Mouse (Mus musculus): ENCODE data around the gene Acot11. TPM values are rescaled to one million over a fixed set of nuclear protein-coding genes. Genes with fewer than 3 reads are reported as not detected.

Gene Acot11
- polyA plus RNA-seq, 1 experiment from 2014 or later: 1.4 TPM

DNA sequence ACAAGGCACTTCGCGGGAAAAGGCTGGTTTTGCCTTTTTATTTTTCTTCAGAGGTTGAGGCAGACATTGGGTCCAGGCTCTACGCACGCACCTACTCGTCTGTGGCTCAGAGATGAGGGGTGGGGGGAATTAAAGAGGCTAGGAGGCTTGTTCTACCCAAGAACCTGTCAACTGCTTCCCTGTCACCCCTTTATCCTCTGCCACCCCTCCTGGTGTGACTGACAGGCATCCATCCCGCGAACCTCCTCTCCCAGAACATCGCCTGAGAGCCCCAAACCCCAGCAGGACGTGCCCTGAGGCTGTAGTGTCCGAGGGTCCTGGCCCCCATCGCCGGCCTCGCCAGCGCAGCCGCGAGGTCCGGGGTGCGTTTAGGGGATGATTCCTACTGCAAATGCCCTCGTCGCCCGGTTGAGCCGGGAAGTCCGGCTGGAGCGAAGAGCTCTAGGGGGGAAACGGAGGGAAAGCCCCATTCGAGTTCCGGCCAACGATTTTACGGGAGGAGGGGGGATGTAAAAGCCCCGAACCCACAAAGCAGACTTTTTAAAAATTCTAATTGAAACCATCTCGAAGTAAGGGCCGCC lies 34.5 kb upstream of the Acot11 start:
- H3K4me2 ChIP-seq (ENCODE audit: low read depth, low read length): peak overlapping the region; percentile 99
- peaks cover 29% of the 10 kb centered on the region for H3K4me1 ChIP-seq (ENCODE audit: control insufficient read depth, insufficient read depth, low read length)
- H3K27ac ChIP-seq (ENCODE audit: low read depth, low read length): peak overlapping the region; percentile 98
- under 1% methylated on average over 32 of the region's 32 CpGs for WGBS
- no peaks in the 10 kb centered on the region for H3K36me3 ChIP-seq (ENCODE audit: control insufficient read depth, insufficient read depth, low read length)
- peak; percentile 42 for ATAC-seq (ENCODE audit: low read depth)
- H3K9me3 ChIP-seq (ENCODE audit: control insufficient read depth, low read length): no peaks in the 10 kb centered on the region
- peak overlapping the region; percentile 93 for H3K9ac ChIP-seq (replicated peaks; ENCODE audit: low read depth, low read length)
- H3K4me3 ChIP-seq (ENCODE audit: low read depth, low read length): peak overlapping the region; percentile 54
- H3K27me3 ChIP-seq (ENCODE audit: control insufficient read depth, insufficient read depth, low read length): no peaks in the 10 kb centered on the region

DNA sequence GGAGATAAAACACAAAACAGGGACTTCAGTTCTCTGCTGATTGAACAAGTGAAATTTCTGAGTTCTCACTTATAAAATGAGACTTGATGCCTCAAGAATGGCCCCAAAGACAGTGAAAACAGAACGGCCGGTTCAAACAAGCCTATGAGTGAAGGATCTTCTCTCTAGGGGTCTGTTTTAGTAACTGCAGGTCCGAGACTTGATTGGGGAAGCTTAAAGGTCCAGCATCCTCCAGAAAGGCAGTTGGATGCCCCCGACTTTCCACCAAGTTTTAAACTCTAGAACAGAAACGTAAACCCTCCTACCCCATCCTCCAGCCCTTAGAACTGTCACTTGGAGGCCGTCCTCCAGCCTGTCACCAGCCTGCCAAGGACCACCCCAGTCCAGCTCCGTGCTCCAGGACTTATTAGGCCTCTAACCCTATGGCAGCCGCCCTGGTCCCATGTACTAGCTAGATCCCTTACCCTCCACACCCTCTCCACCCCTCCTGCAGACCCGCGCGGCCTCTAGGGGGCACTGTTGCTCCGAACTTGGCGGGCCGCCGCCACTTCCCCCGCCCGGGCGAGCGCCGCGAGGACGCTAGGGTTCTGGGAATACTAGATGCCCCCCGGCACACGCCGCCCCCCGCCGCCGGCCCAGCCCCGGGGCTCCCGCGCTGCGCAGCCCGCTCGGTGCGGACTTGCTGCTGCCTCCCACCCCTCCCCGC lies 33.9 kb upstream of the Acot11 start:
- H3K27ac ChIP-seq (ENCODE audit: low read depth, low read length): peak overlapping the region; percentile 98
- peak overlapping the region; percentile 93 for H3K9ac ChIP-seq (replicated peaks; ENCODE audit: low read depth, low read length)
- peak overlapping the region; percentile 99 for H3K4me2 ChIP-seq (ENCODE audit: low read depth, low read length)
- no peaks in the 10 kb centered on the region for H3K9me3 ChIP-seq (ENCODE audit: control insufficient read depth, low read length)
- peak overlapping the region; percentile 54 for H3K4me3 ChIP-seq (ENCODE audit: low read depth, low read length)
- no peaks in the 10 kb centered on the region for H3K36me3 ChIP-seq (ENCODE audit: control insufficient read depth, insufficient read depth, low read length)
- H3K27me3 ChIP-seq (ENCODE audit: control insufficient read depth, insufficient read depth, low read length): no peaks in the 10 kb centered on the region
- 2% methylated on average over 36 of the region's 36 CpGs for WGBS
- peak; percentile 86 for ATAC-seq (ENCODE audit: low read depth)
- peaks cover 29% of the 10 kb centered on the region for H3K4me1 ChIP-seq (ENCODE audit: control insufficient read depth, insufficient read depth, low read length)

DNA sequence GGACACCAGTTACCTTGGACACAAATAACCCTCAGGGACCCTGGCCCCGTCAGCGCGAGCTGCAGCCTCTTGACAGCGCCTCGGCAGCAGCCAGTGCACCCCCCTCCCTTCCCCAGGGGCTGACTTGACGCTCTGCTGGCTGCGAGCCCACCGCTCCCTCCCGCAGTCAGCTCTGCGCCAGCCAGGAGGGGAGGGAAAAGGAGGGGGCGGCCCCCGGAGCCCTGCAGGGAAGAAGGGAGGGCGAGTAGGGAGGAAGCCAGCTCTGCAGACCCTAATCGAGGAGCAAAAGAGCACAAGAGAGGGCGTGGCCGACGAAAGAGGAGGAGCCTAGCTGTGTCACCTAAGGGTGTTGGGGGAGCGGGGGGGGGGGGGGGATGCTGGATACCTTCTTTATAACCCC lies 33.2 kb upstream of the Acot11 start:
- Histone ChIP-seq H3K36me3 (ENCODE audit: control insufficient read depth, insufficient read depth, low read length) (no peaks in the 10 kb centered on the region), H3K4me1 (ENCODE audit: control insufficient read depth, insufficient read depth, low read length) (peaks cover 29% of the 10 kb centered on the region), H3K27me3 (ENCODE audit: control insufficient read depth, insufficient read depth, low read length) (no peaks in the 10 kb centered on the region), H3K9me3 (ENCODE audit: control insufficient read depth, low read length) (no peaks in the 10 kb centered on the region), H3K4me3 (ENCODE audit: low read depth, low read length) (peak overlapping the region; percentile 7; the same call in 1 of the 2 replicates), H3K4me2 (ENCODE audit: low read depth, low read length) (peak overlapping the region; percentile 36), H3K9ac (replicated peaks; ENCODE audit: low read depth, low read length) (peak overlapping the region; percentile 37), H3K27ac (ENCODE audit: low read depth, low read length) (peak overlapping the region; percentile 98)
- peak; percentile 47 for ATAC-seq (ENCODE audit: low read depth)
- WGBS: 0% methylated on average over 13 of the region's 18 CpGs

DNA sequence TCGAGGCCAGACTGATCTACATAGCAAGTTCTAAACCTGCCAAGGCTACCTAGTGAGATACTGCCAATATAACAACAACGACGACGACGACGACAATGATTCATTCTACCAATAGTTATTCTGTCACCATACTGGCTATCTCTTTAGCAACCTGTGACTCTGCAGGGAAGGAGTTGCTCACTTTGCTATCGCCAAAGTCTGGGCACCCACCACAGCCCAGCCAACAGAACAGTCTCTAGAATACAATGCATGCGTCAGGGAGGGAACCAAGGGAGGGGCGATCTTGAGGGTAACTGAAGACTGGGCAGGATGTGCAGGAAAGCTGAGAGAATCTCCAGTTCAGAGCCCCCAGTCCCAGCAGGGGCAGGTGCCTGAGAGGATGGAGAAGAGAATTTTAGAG lies 32.6 kb upstream of the Acot11 start:
- Histone ChIP-seq H3K27ac (ENCODE audit: low read depth, low read length) (peak overlapping the region; percentile 98), H3K9ac (replicated peaks; ENCODE audit: low read depth, low read length) (peak overlapping the region; percentile 37), H3K9me3 (ENCODE audit: control insufficient read depth, low read length) (no peaks in the 10 kb centered on the region), H3K36me3 (ENCODE audit: control insufficient read depth, insufficient read depth, low read length) (no peaks in the 10 kb centered on the region), H3K4me3 (ENCODE audit: low read depth, low read length) (peak overlapping the region; percentile 7; the same call in 1 of the 2 replicates), H3K4me1 (ENCODE audit: control insufficient read depth, insufficient read depth, low read length) (peaks cover 29% of the 10 kb centered on the region), H3K4me2 (ENCODE audit: low read depth, low read length) (peak overlapping the region; percentile 36), H3K27me3 (ENCODE audit: control insufficient read depth, insufficient read depth, low read length) (no peaks in the 10 kb centered on the region)
- 5% methylated on average over 9 of the region's 9 CpGs for WGBS
- no peak for ATAC-seq (ENCODE audit: low read depth)

DNA sequence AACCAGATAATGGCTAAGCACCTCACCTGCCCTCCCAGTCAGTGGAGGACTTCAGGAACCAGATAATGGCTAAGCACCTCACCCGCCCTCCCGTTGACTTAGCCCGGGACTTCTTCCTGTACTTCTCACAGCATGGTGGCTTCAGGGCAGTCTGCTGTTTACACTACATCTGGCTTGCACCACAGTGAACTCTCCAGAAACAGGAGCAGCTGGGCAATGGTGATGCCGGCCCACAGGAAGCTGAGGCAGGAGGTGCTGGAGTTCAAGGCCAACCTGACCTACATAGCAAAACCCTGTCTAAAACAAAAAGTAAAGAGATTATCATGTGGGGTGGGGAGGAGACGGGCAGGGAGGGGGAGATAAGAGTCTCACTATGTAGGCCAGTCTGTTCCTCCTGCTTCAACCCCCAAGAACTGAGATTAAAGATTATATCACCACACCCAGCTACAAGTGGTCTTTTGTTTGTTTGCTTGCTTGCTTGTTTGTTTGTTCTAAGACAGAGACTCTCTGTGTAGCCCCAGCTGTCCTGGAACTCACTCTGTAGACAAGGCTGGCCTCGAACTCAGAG lies 25.8 kb upstream of the Acot11 start:
- H3K9me3 ChIP-seq (ENCODE audit: control insufficient read depth, low read length): no peaks in the 10 kb centered on the region
- no peak overlapping the region for H3K4me3 ChIP-seq (ENCODE audit: low read depth, low read length)
- H3K4me1 ChIP-seq (ENCODE audit: control insufficient read depth, insufficient read depth, low read length): peaks cover 8% of the 10 kb centered on the region
- no peaks in the 10 kb centered on the region for H3K27me3 ChIP-seq (ENCODE audit: control insufficient read depth, insufficient read depth, low read length)
- H3K36me3 ChIP-seq (ENCODE audit: control insufficient read depth, insufficient read depth, low read length): no peaks in the 10 kb centered on the region
- 74% methylated on average over 6 of the region's 6 CpGs for WGBS
- H3K9ac ChIP-seq (replicated peaks; ENCODE audit: low read depth, low read length): no peak overlapping the region
- H3K27ac ChIP-seq (ENCODE audit: low read depth, low read length): no peak overlapping the region
- H3K4me2 ChIP-seq (ENCODE audit: low read depth, low read length): no peak overlapping the region
- ATAC-seq (ENCODE audit: low read depth): no peak

DNA sequence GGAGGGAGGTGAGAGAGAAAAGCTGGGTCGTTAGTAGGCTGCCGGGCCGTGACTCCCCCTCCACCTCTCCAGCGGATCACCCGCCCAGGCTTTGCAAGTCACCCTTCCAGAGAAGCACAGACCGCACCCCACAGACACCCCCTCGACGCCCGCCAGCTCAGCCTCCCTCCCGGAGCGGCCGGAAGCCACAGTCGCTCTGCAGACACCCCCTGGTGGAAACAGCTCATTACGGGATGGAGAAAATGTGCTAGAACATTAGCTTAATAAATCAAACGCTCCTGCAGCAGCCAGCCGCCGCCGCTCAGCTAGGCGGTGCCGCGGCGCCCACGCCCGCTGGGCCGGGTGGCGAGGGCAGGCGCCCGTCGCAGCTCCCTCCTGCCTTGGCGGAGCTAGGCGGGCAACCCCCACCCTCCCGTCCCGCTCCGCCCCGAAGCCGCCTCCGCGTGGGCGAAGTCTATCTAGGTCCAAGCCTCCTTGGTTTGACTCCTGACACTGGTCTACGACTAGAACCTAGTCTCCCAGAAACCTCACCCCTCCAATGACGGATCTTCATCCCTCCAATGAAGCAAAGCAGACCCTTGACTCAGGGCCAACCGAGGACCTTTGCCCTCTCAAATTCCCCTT lies 23.1 kb upstream of the Acot11 start:
- Histone ChIP-seq H3K4me3 (ENCODE audit: low read depth, low read length) (peak overlapping the region; percentile 24), H3K27ac (ENCODE audit: low read depth, low read length) (peak overlapping the region; percentile 73), H3K4me2 (ENCODE audit: low read depth, low read length) (peak overlapping the region; percentile 62), H3K4me1 (ENCODE audit: control insufficient read depth, insufficient read depth, low read length) (peaks cover 8% of the 10 kb centered on the region), H3K27me3 (ENCODE audit: control insufficient read depth, insufficient read depth, low read length) (no peaks in the 10 kb centered on the region), H3K36me3 (ENCODE audit: control insufficient read depth, insufficient read depth, low read length) (no peaks in the 10 kb centered on the region), H3K9me3 (ENCODE audit: control insufficient read depth, low read length) (no peaks in the 10 kb centered on the region), H3K9ac (replicated peaks; ENCODE audit: low read depth, low read length) (peak overlapping the region; percentile 51)
- ATAC-seq (ENCODE audit: low read depth): peak; percentile 84
- WGBS: under 1% methylated on average over 42 of the region's 42 CpGs

DNA sequence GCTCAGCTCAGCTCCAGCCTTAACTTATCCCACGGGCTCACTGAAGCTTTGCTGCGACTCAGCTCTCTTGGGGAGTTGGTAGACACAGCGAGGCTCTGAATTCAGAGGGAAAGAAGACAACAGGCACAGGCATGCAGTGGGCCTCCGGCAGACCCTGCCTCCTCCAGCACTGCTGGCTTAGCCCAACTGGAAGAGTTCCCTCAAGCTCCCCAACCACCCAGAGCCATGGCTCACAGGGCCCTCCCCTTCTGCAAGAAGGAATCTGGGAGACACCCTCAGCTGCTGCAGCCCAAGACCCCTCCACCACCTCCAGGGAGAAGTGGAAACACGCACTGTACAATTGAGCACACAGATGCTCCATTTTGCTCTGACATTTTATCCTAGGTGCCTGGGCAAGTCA lies 20.4 kb upstream of the Acot11 start:
- ATAC-seq (ENCODE audit: low read depth): no peak
- WGBS: 63% methylated on average over 5 of the region's 5 CpGs
- no peak overlapping the region for H3K4me2 ChIP-seq (ENCODE audit: low read depth, low read length)
- peaks cover 8% of the 10 kb centered on the region for H3K4me1 ChIP-seq (ENCODE audit: control insufficient read depth, insufficient read depth, low read length)
- no peaks in the 10 kb centered on the region for H3K36me3 ChIP-seq (ENCODE audit: control insufficient read depth, insufficient read depth, low read length)
- H3K27me3 ChIP-seq (ENCODE audit: control insufficient read depth, insufficient read depth, low read length): no peaks in the 10 kb centered on the region
- no peak overlapping the region for H3K9ac ChIP-seq (replicated peaks; ENCODE audit: low read depth, low read length)
- H3K9me3 ChIP-seq (ENCODE audit: control insufficient read depth, low read length): no peaks in the 10 kb centered on the region
- H3K4me3 ChIP-seq (ENCODE audit: low read depth, low read length): no peak overlapping the region
- no peak overlapping the region for H3K27ac ChIP-seq (ENCODE audit: low read depth, low read length)

DNA sequence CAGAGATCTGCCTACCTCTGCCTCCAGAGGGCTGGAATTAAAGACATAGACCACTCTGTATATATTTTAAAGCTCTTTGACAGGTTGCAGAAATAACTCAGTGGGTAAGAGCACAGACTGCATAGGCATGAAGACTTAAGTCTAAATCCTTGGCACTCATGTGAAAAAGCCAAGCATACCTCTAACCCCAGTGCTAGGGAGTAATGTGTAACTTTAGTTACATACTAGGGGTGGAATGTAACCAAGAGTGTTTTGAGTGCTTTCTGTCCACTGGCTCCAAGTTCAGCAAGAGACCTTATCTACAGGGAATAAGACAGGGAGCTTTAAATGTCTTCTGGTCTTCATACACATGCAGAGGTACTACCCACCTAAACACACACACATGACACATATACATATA lies 14.6 kb upstream of the Acot11 start:
- Histone ChIP-seq H3K4me3 (ENCODE audit: low read depth, low read length) (no peak overlapping the region), H3K4me1 (ENCODE audit: control insufficient read depth, insufficient read depth, low read length) (peaks cover 7% of the 10 kb centered on the region), H3K27me3 (ENCODE audit: control insufficient read depth, insufficient read depth, low read length) (no peaks in the 10 kb centered on the region), H3K36me3 (ENCODE audit: control insufficient read depth, insufficient read depth, low read length) (no peaks in the 10 kb centered on the region), H3K9me3 (ENCODE audit: control insufficient read depth, low read length) (no peaks in the 10 kb centered on the region), H3K4me2 (ENCODE audit: low read depth, low read length) (no peak overlapping the region), H3K27ac (ENCODE audit: low read depth, low read length) (no peak overlapping the region), H3K9ac (replicated peaks; ENCODE audit: low read depth, low read length) (no peak overlapping the region)
- ATAC-seq (ENCODE audit: low read depth): no peak

DNA sequence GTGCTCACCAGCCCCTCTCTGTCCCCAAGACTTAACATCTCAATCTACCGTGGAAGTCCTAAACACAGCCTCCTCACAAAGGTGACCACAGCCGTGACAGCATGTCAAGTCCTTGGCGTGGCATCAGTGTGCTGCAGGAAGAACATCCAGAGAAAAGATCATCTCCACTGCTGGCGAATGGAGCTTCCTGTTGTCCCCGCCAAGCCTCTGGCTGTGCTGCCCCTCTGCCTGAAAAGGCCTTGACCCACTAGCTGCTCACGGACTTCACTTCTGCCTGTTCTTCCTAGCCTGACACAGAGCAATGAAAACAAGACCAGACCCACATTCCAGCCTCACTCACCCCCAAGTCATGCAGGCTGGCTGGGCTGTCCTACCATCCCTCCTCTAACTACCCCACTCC lies 13.5 kb upstream of the Acot11 start:
- H3K27me3 ChIP-seq (ENCODE audit: control insufficient read depth, insufficient read depth, low read length): no peaks in the 10 kb centered on the region
- peaks cover 7% of the 10 kb centered on the region for H3K4me1 ChIP-seq (ENCODE audit: control insufficient read depth, insufficient read depth, low read length)
- no peak for ATAC-seq (ENCODE audit: low read depth)
- H3K4me2 ChIP-seq (ENCODE audit: low read depth, low read length): no peak overlapping the region
- 85% methylated on average over 6 of the region's 6 CpGs for WGBS
- H3K4me3 ChIP-seq (ENCODE audit: low read depth, low read length): no peak overlapping the region
- H3K9ac ChIP-seq (replicated peaks; ENCODE audit: low read depth, low read length): no peak overlapping the region
- H3K36me3 ChIP-seq (ENCODE audit: control insufficient read depth, insufficient read depth, low read length): no peaks in the 10 kb centered on the region
- no peak overlapping the region for H3K27ac ChIP-seq (ENCODE audit: low read depth, low read length)
- H3K9me3 ChIP-seq (ENCODE audit: control insufficient read depth, low read length): no peaks in the 10 kb centered on the region

All from neural tube, embryonic 14.5 days (tissue).